Mouse (Mus musculus) heart, postnatal 25 days (tissue): ENCODE data around the gene Rec8. TPM values are rescaled to one million over a fixed set of nuclear protein-coding genes. Genes with fewer than 3 reads are reported as not detected.

ENCODE experiments used
- DNase-seq: peaks from one replicate; pipeline ENCODE4 v3.0.0; 2022; ENCODE audit warnings: low spot score
- intact Hi-C: fragments of 180-260 bp; cut with DNase I; formaldehyde crosslinking; loops from one replicate; pipeline ENCODE4 v1.15.1; 2025
- total RNA-seq, 2 experiments: library from RNA; stranded (reverse); gene quantifications; 2 replicates each; pipeline ENCODE4 v1.2.3; 2021

Rec8 gene
- under 1 TPM; 0.23 to 0.36 TPM for total RNA-seq

- DNase-seq: no peak
- intact Hi-C loops: no loop called here
These were observed at the start of gene Rec8 for GRCm38 (mm10) chr14:55617822-55618221. Rec8 (plus strand) TSS chr14:55618037.

DNA sequence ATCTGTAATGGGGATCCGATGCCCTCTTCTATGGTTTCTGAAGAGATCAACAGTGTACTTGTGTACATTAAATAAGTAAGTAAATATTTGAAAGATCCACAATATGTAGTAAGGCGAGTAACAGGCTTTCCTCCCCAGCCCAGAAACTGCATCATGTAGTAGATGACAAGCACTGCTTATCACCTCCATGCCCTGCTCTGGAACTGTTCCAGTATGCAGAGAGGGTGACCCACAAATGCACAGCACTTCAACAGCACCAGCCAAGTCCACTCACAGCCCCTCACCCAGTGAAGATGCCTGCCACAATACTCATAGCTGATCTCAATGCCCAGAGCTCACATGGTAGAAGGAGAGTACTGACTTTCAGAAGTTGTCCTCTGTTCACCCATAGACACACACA is 47.2 kb upstream of the Rec8 start:
- intact Hi-C loops: no loop called here
- no peak for DNase-seq

DNA sequence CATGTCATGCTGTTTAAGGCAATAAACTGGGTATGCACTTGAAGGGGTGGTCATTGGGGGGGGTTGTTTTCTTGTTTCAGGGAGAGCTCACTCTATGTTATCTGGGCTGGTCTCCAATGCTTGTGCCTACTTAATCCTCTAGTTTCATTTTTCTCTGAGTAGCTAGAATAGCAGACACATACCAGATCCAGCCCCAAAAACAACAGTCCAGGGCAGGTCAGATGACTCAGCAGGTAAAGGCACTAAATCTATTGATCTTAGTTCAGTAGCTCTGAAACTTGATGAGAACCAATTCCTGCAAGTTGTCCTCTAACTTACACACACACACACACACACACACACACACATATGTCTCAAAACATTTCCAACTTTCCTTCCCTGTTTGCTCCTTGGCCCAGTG is 46.1 kb upstream of the Rec8 start:
- DNase-seq: no peak
- intact Hi-C loops: no loop called here

GRCm38 (mm10) chr14:55575302-55575701 is 42.5 kb upstream of the Rec8 start, which contains the start of gene Fitm1:
Fitm1 (plus strand) TSS chr14:55575617.
- DNase-seq: no peak
- intact Hi-C loops: no loop called here

GRCm38 (mm10) chr14:55575711-55576110 is 42.1 kb upstream of the Rec8 start:
- no peak for DNase-seq
- intact Hi-C loops: no loop called here

GRCm38 (mm10) chr14:55576376-55576775 is 41.5 kb upstream of the Rec8 start:
- DNase-seq: no peak
- intact Hi-C loops: no loop called here

GRCm38 (mm10) chr14:55577871-55578667 is 39.8 kb upstream of the Rec8 start, which contains the start of gene Psme1:
Psme1 (plus strand) TSS chr14:55578123.
- peak; percentile 71 for DNase-seq
- intact Hi-C loops: no loop called here

DNA sequence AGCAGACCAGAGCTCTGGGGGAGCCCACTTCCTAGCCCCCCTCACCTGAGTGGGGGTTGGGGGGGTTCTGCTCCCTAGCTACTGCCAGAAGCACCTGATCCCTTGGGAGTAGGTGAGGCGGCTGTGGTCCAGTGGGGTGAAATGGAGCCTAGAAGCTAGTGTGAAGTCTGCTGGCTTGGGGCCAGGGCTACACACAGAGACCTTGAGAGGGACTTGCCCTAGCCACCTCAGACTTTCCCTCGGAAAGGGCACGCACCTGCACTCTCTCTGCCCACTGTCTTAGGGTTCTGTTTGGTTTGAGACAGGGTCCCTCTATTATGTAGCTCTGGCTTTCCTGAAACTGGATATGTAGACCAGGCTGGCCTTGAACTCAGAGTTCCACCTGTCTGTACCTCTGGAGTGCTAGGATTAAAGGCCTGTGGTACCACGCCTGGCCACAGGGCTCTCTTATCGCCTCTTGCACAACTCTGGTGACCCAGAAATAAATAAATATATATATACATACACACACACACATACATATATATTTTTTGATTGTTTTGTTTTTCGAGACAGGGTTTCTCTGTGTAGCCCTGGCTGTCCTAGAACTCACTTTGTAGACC is 39.1 kb upstream of the Rec8 start:
- intact Hi-C loops: no loop called here
- peak; percentile 38 for DNase-seq

DNA sequence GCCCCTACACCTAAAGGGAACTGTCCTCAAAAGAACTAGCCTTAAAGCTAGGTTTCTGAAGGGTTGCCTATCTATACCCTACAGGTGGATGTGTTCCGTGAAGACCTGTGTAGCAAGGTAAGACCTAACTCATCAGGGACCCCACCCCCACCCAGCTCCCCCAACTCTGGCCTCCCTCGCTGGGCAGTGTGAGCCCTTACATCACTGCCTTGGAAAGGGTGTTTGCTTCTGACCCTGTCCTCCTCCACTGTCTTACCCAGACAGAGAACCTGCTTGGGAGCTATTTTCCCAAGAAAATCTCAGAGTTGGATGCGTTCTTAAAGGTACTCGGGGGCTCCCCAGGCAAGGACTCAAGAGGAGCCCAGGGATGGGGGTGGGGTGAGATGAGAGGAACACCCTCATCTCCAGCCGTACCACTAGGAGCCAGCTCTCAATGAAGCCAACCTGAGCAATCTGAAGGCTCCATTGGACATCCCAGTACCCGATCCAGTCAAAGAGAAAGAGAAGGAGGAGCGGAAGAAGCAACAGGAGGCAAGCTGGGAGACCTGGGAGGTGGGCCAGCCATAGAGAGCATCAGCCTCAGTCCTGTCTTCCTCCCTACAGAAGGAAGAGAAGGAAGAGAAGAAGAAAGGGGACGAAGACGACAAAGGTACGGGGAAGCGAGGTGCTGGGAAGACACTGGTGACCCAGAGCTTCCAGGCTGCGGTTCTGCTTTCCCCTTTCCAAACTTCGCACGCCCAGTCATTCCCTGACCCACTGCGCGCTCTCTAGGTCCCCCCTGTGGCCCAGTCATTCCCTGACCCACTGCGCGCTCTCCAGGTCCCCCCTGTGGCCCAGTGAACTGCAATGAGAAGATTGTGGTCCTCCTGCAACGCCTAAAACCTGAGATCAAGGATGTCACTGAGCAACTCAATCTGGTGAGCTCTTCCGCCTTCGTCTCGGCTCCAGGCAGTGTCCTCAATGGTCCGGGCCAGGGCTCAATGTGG is 38.0 kb upstream of the Rec8 start:
- intact Hi-C loops: no loop called here
- no peak for DNase-seq

- no peak for DNase-seq
- intact Hi-C loops: no loop called here
These were observed 37.1 kb upstream of the Rec8 start for GRCm38 (mm10) chr14:55580731-55581130.

DNA sequence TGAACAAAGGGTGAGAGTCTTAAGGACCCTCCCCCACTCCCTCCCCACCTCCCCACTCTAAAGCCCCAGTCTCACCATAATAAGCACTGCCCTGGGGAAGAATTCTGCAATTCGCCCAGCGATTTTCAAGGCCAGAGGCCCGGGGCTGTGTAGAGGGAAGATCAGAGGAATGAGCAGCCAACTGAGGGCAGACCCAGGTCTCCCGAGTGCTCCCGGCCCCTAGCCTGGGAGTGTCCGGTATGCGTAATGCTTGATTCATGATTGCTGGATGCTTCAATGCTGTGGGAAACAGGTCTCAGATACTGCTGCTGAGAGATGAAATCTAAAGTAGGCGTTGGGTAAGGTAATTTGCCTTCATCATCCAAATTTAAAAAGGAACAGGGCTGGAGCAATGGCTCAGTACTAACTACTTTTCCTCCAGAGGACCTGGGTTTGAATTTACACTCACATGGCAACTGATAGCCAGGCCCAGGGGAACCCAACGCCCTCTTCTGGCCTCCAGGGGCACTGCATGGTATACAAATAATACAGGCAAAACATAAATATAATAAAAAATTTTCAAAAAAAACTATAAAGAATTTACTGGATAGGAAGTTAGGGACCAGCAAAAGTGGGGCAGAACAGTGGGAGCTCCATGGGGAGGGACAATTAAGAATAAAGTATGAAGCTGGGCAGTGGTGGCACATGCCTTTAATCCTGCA is 35.7 kb upstream of the Rec8 start:
- intact Hi-C loops: no loop called here
- no peak for DNase-seq

GRCm38 (mm10) chr14:55584303-55584701 is 33.5 kb upstream of the Rec8 start:
- intact Hi-C loops: no loop called here
- no peak for DNase-seq

- intact Hi-C loops: no loop called here
- peak; percentile 74 for DNase-seq
These were observed 32.9 kb upstream of the Rec8 start, which contains the start of gene Emc9 for GRCm38 (mm10) chr14:55584702-55585565. Emc9 (minus strand) TSS chr14:55585302.

DNA sequence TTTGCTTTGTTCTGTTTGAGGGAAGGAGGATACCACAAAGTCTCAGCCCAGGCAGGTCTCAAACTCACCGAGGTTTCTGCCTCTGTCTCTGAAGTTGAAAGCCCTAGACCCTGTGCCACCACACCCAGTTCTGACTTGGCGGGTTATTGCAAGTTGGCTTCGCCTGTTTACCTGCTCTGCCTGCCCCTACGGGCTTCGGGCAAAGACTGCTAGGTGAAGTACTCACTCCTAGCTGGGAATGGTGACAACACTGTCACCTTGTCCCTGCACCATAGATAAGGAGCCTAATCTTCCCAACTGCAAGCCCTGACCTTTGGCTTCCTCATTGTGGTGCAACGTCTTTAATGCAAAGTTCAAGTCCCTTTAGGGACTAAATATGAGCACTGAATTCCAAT is 32.3 kb upstream of the Rec8 start:
- intact Hi-C loops: no loop called here
- no peak for DNase-seq

- DNase-seq: no peak
- intact Hi-C loops: no loop called here
These were observed 31.7 kb upstream of the Rec8 start for GRCm38 (mm10) chr14:55586149-55586548.

GRCm38 (mm10) chr14:55589271-55589670 is 28.6 kb upstream of the Rec8 start:
- intact Hi-C loops: no loop called here
- no peak for DNase-seq

DNA sequence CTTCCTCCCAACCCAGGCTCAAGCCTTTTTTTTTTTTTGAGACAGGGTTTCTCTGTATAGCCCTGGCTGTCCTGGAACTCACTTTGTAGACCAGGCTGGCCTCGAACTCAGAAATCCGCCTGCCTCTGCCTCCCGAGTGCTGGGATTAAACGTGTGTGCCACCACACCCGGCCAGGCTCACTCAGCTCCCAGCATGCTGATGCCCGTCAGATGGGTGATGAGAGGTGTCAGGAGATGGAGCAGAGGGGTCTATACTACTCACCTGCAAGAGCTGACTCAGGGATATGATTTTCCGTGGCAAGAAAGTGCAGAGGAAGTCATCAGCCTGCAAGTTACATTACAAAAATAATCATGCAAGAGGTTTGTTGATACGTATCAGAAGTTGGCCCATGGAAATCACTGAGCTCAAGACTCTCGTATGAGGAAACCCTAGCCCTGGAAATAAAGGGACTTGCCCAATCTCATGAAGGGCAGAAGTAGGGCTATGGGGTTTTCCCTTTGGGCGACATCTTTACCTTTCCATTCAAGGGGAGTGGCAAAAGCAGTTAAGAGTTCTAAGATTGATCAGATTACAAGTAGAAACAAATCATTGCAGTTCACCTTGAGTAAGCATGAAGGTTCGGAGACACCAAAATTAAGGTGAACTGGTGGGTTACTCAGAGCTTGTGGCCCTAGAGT is 27.9 kb upstream of the Rec8 start:
- DNase-seq: no peak
- intact Hi-C loops: loop anchor here (2.0 kb wide), 1 partner anchor 27 kb away; no protein-coding TSS in a partner anchor

GRCm38 (mm10) chr14:55590748-55591330 is 27.0 kb upstream of the Rec8 start, which contains the start of gene Psme2:
Psme2 (minus strand) TSS chr14:55591113.
- DNase-seq: peak; percentile 96
- intact Hi-C loops: loop anchor here (2.0 kb wide), 1 partner anchor 28 kb away; no protein-coding TSS in a partner anchor
